Mouse (Mus musculus): ENCODE results near the gene Kdm5b. TPM values are rescaled to one million over a fixed set of nuclear protein-coding genes. Genes with fewer than 3 reads are reported as not detected.
"Not testable (repeated sequence)": the region's sequence is repeated elsewhere in the genome, so short reads cannot be mapped to it uniquely, and the experiment has no call there.

Kdm5b gene
- 557 TPM in 1 of 2 replicates, not detected in the other for polyA plus RNA-seq (2012; ENCODE audit: insufficient read depth, insufficient read length, low replicate concordance, missing spikeins)

DNA sequence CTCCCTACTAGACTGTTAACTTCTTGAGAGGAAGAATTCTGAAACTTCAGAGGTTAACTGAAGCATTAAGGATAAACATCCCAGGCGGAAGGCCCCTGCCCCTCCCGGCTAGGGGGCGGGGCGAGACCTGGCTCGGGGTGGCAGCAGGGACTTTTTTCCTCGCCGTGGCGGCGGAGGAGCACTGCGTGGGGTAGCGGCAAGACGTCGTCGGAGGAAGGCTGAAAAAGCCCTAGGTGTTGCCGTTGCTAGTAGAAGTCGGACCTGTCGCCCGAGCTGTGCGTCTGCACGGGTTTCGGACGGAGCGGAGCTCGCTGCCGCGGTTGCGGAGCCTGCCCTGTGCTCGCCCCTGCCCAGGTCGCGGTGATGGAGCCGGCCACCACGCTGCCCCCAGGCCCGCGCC lies at the start of gene Kdm5b:
Kdm5b (plus strand) TSS at position 196 of the 400 bp plus-strand sequence.
- Histone ChIP-seq H3K4me3 (ENCODE audit: insufficient read depth, low read depth, low read length) (peak within 1 kb of the TSS; percentile 81), H3K27ac (ENCODE audit: insufficient read depth, low read depth, low read length) (peak within 1 kb of the TSS; percentile 88), H3K4me1 (ENCODE audit: control insufficient read depth, insufficient read depth, low read length) (peaks cover 10% of the 10 kb centered on the region)
- under 1% methylated on average over 34 of the region's 34 CpGs for whole genome bisulfite sequencing
- peak; percentile 96 for TF ChIP-seq POLR2A (IDR thresholded peaks at IDR 0.05; ENCODE audit: insufficient read depth, low read depth, low read length)
- no peak for TF ChIP-seq CTCF (IDR thresholded peaks at IDR 0.05; ENCODE audit: insufficient read depth, low read depth, low read length)

DNA sequence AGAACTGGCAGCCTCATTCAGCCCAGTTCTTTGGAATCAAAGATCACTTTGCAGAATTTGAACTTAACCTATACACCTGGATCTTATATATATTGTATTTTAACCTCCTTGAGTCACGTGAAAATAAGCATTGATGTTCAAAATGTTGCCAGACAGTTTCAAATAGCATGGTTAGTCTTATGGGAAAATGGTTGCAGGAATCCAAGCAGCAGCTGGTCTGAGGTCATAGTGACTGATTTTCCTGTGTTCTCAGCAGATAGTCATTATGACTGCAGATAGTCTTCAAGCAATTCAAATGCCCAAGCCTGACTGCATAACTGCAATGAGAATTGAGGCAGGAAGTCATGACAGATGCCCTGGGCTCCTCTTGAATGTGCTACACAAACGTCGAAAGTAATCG lies 47.8 kb upstream of the Kdm5b start:
- TF ChIP-seq POLR2A (IDR thresholded peaks at IDR 0.05; ENCODE audit: insufficient read depth, low read depth, low read length) (no peak), CTCF (IDR thresholded peaks at IDR 0.05; ENCODE audit: insufficient read depth, low read depth, low read length) (no peak)
- H3K27ac ChIP-seq (ENCODE audit: insufficient read depth, low read depth, low read length): no peak overlapping the region
- no peak overlapping the region for H3K4me3 ChIP-seq (ENCODE audit: insufficient read depth, low read depth, low read length)
- 31% methylated on average over 4 of the region's 4 CpGs for WGBS
- peaks cover 14% of the 10 kb centered on the region for H3K4me1 ChIP-seq (ENCODE audit: control insufficient read depth, insufficient read depth, low read length)

DNA sequence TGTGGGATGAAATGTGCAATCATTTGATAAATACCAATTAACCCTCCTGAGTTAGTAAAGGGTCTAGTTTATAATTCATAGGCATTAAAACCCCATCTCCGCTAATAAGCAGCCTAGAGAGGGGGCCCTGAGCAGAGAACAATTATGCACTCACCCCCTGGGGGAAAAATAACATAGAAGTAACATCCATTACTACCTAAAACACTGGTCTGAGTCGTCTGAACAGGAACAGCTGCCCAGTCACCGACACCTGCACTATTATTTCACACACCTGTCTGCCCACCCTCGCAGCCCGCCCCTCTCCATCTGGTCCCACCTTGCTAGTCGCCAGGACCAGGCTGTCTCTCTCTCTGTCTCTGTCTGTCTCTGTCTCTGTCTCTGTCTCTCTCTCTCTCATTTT lies 47.4 kb upstream of the Kdm5b start:
- TF ChIP-seq POLR2A (IDR thresholded peaks at IDR 0.05; ENCODE audit: insufficient read depth, low read depth, low read length) (no peak), CTCF (IDR thresholded peaks at IDR 0.05; ENCODE audit: insufficient read depth, low read depth, low read length) (no peak)
- WGBS: 46% methylated on average over 6 of the region's 6 CpGs
- Histone ChIP-seq H3K4me1 (ENCODE audit: control insufficient read depth, insufficient read depth, low read length) (peaks cover 14% of the 10 kb centered on the region), H3K4me3 (ENCODE audit: insufficient read depth, low read depth, low read length) (no peak overlapping the region), H3K27ac (ENCODE audit: insufficient read depth, low read depth, low read length) (no peak overlapping the region)

DNA sequence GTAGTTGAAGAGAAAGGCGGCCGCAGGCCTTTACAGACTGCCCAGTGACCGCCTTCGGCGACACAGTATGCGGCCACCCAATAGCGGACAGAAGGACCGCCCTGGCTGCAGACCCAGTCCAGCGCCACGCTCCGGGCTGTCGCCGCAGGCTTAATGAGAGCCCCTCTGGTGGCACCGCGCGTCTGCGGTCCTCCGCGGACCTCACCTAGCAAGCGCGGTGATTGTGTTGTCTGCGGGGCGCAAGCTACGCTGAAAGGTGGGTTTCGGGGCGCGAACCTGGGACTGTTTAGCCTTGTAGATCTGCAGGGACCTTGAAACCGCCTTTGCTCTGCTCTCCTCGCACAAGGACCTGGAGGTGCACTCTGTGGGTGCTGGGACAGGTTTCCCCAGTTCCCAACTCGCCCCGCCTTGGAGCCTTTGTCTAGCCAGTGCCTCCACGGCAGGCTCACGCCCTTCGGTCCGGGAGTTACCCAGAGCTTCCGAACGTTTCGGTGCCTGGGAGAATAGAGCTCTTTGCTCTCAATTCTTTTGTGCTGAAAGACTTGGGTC lies 46.6 kb upstream of the Kdm5b start:
- WGBS: 5% methylated on average over 38 of the region's 38 CpGs
- Histone ChIP-seq H3K27ac (ENCODE audit: insufficient read depth, low read depth, low read length) (no peak overlapping the region), H3K4me3 (ENCODE audit: insufficient read depth, low read depth, low read length) (peak overlapping the region; percentile 32), H3K4me1 (ENCODE audit: control insufficient read depth, insufficient read depth, low read length) (peaks cover 14% of the 10 kb centered on the region)
- TF ChIP-seq POLR2A (IDR thresholded peaks at IDR 0.05; ENCODE audit: insufficient read depth, low read depth, low read length) (no peak), CTCF (IDR thresholded peaks at IDR 0.05; ENCODE audit: insufficient read depth, low read depth, low read length) (no peak)

DNA sequence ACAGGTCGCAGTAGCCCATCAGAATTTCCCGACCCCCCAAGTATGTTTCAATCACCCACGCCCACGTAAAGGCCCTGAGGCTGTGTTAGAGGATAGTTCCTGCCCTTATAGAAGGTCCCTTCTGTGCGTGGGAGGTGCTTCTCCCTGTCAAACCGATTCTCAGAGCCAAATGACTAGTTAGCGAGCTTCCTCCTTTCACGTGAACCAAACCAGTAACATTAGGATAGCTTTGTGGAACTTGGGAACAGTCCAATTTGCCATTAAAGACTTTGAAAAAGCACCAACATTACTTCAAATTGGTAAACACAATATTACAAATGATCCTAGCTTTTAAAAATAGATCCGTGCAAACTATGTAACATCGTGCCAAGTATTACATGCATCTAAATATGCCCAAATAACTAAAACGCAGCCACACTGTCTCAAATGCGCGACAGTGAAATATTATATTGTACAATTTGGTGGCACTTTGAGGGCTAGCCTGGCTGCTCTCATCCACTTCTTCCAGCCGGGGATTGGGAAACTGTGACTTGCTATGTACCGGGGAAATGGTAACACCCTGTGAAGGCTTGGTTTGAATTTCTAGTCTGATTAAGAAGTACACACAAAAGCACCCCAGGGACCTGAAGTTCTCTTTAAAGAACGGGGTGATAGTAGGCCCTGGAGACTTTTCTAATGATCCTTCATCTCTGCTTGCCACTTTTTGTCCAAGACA lies 45.9 kb upstream of the Kdm5b start:
- Histone ChIP-seq H3K4me3 (ENCODE audit: insufficient read depth, low read depth, low read length) (no peak overlapping the region), H3K4me1 (ENCODE audit: control insufficient read depth, insufficient read depth, low read length) (peaks cover 14% of the 10 kb centered on the region), H3K27ac (ENCODE audit: insufficient read depth, low read depth, low read length) (no peak overlapping the region)
- WGBS: 35% methylated on average over 16 of the region's 16 CpGs
- TF ChIP-seq CTCF (IDR thresholded peaks at IDR 0.05; ENCODE audit: insufficient read depth, low read depth, low read length) (no peak), POLR2A (IDR thresholded peaks at IDR 0.05; ENCODE audit: insufficient read depth, low read depth, low read length) (no peak)

DNA sequence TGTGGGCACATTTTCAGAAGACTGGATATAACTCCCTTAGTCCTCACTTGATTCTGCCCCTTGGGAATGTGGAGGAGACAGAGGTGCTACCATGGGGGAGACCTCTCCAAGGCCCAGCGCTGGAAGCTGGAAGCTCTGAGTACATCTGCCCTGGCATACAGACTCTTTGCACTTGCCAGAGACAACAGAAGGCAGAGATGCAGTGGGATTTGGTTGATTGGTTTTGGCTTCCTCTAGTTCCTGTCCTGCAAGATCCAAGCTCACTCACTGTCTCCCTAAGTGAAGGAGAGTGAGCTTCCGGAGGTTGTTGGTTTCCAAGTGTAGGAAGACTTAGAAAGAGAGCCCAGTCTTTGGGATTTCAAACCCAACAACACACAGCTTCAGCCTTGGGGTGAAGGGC lies 44.1 kb upstream of the Kdm5b start:
- TF ChIP-seq POLR2A (IDR thresholded peaks at IDR 0.05; ENCODE audit: insufficient read depth, low read depth, low read length) (no peak), CTCF (IDR thresholded peaks at IDR 0.05; ENCODE audit: insufficient read depth, low read depth, low read length) (no peak)
- no peak overlapping the region for H3K27ac ChIP-seq (ENCODE audit: insufficient read depth, low read depth, low read length)
- peaks cover 14% of the 10 kb centered on the region for H3K4me1 ChIP-seq (ENCODE audit: control insufficient read depth, insufficient read depth, low read length)
- H3K4me3 ChIP-seq (ENCODE audit: insufficient read depth, low read depth, low read length): no peak overlapping the region
- WGBS: 72% methylated on average over 2 of the region's 2 CpGs

DNA sequence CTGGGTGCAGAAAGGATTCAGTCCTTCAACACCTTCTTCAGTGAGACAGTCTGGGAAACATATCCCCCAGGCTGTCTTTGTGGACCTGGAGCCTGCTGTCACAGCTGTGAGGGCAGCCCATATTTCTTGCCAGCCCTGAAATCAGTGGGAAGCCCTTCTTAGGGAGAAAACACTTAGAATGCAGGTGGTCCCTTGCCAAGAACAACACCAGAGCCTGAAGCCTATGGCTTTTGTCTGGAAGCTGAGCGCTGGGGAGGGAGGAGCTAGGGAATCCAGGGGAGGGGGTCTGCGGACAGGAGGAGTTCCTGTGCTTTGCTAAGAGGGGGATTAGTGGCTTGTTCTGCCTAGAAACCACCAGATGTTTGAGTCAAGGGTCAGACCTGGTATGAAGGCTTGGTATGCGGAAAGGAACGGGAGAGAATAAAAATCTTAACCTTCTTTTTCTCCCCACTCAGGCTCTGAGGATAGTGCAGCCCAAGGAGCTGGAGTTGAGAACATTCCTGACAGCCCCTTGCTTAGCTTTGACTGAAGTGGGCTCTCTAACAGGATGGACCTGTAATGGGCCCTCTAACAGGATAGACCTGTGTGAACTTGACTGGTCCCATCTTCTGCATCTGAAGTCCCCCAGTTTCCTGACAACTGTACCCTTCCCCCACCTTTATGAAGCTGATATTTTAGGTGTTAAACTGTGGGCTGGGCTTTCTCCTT lies 43.3 kb upstream of the Kdm5b start:
- H3K4me3 ChIP-seq (ENCODE audit: insufficient read depth, low read depth, low read length): no peak overlapping the region
- no peak overlapping the region for H3K27ac ChIP-seq (ENCODE audit: insufficient read depth, low read depth, low read length)
- WGBS: 45% methylated on average over 4 of the region's 4 CpGs
- no peak for TF ChIP-seq CTCF (IDR thresholded peaks at IDR 0.05; ENCODE audit: insufficient read depth, low read depth, low read length)
- TF ChIP-seq POLR2A (IDR thresholded peaks at IDR 0.05; ENCODE audit: insufficient read depth, low read depth, low read length): no peak
- peaks cover 14% of the 10 kb centered on the region for H3K4me1 ChIP-seq (ENCODE audit: control insufficient read depth, insufficient read depth, low read length)

DNA sequence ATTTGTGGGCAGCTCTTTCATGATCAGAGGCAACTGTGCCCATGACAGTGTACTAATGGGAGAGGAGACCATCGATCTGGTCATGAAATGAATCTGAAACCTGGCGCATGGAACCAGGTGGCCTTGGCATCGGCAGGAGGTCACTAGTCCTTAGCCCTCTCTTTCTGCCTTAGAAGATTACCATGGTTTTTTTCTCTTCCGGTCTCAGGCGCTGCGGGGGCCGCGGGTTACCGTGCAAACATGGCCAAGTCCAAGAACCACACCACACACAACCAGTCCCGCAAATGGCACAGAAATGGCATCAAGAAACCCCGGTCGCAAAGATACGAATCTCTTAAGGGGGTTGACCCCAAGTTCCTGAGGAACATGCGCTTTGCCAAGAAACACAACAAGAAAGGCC lies 42.1 kb upstream of the Kdm5b start:
- H3K27ac ChIP-seq (ENCODE audit: insufficient read depth, low read depth, low read length); H3K4me3 ChIP-seq (ENCODE audit: insufficient read depth, low read depth, low read length): not testable (repeated sequence)
- peaks cover 14% of the 10 kb centered on the region for H3K4me1 ChIP-seq (ENCODE audit: control insufficient read depth, insufficient read depth, low read length)
- 94% methylated on average over 14 of the region's 14 CpGs for WGBS

DNA sequence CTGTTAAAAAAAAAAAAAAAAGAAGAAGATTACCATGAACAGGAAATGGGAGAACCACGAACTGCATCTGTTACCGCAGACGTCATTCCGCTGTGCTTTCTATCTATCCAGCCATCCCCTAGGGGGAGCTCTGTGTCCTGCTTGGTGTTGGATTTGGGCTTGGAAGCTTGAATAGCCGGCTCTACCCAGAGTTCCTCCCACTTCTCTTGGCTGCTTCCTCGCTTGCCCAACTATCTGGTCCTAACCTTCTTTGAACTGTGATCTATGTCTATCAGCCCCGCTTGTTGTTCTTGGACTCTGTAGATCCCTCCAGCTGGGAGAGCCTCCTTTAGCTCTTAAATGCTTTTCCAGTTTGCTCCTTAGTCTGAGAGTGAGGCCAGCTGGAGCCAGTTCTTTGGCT lies 41.3 kb upstream of the Kdm5b start:
- 12% methylated on average over 7 of the region's 7 CpGs for WGBS
- TF ChIP-seq CTCF (IDR thresholded peaks at IDR 0.05; ENCODE audit: insufficient read depth, low read depth, low read length) (peak; percentile 40; the same call in 1 of the 2 replicates), POLR2A (IDR thresholded peaks at IDR 0.05; ENCODE audit: insufficient read depth, low read depth, low read length) (no peak)
- H3K4me1 ChIP-seq (ENCODE audit: control insufficient read depth, insufficient read depth, low read length): peaks cover 8% of the 10 kb centered on the region
- no peak overlapping the region for H3K4me3 ChIP-seq (ENCODE audit: insufficient read depth, low read depth, low read length)
- H3K27ac ChIP-seq (ENCODE audit: insufficient read depth, low read depth, low read length): no peak overlapping the region

DNA sequence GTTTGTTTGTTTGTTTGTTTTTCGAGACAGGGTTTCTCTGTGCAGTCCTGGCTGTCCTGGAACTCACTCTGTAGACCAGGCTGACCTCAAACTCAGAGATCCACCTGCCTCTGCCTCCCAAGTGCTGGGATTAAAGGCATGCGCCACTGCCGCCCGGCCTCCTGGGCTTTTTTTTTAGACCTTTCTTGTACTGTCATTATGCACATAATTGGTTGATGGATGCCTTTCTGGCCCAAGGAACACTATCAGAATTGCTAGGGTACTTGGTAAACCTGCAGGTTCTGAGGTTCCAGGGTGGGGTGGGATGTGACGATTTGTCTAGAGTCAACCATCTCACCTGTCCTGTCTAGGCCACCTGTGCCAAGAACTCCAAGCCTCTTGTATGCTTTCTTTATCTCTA lies 40.8 kb upstream of the Kdm5b start:
- H3K27ac ChIP-seq (ENCODE audit: insufficient read depth, low read depth, low read length): not testable (repeated sequence)
- WGBS: 95% methylated on average over 5 of the region's 5 CpGs

More for the DNA sequence above, 40.8 kb upstream of the Kdm5b start:
- not testable (repeated sequence) for H3K4me1 ChIP-seq (ENCODE audit: control insufficient read depth, insufficient read depth, low read length); H3K4me3 ChIP-seq (ENCODE audit: insufficient read depth, low read depth, low read length)

All from olfactory bulb, adult 2 months (tissue).